In genomic region chr19:24025876-24026275, GRCm38 (mm10) we compare ENCODE assay signal across 28 mouse cellular contexts. TPM values are rescaled to one million over a fixed set of nuclear protein-coding genes. Genes with fewer than 3 reads are reported as not detected.
A peak's percentile ranks its signal among the peaks of the same experiment; 100 is the strongest.
DNase-seq lines count a peak whose midpoint lies in the region; TF ChIP-seq lines count a peak whose summit lies in the region.
"Had no signal": no experiment of that assay in that cellular context is flagged by ENCODE, and none has a peak within 500 bp of the region (broad histone marks: within the 10 kb centered on the region; RNA-seq: fewer than 3 reads in every experiment).

No protein-coding gene starts in this region.

- H3K36me3 ChIP-seq in kidney, adult 2 months (ENCODE audit: control insufficient read depth, insufficient read depth, low read length) = no peaks in the 10 kb centered on the region
- H3K36me3 ChIP-seq: forebrain, embryonic 12.5 days; hindbrain, embryonic 13.5 days; limb, embryonic 12.5 days; liver, embryonic 15.5 days; lung, embryonic 15.5 days; midbrain, embryonic 12.5 days; neural tube, embryonic 13.5 days had no signal

- no peaks in the 10 kb centered on the region for H3K27me3 ChIP-seq in kidney, adult 2 months (replicated peaks; ENCODE audit: control insufficient read depth, insufficient read depth, low read length)

- TF ChIP-seq POLR2A in kidney, adult 2 months (IDR thresholded peaks at IDR 0.05; ENCODE audit: low read depth, low read length) = no peak

- H3K4me1 ChIP-seq in kidney, adult 2 months (ENCODE audit: control insufficient read depth, insufficient read depth, low read length) = no peaks in the 10 kb centered on the region
- H3K4me1 ChIP-seq: liver, embryonic 15.5 days had no signal

- TF ChIP-seq CTCF in kidney, adult 2 months (conservative IDR thresholded peaks at IDR 0.05; ENCODE audit: insufficient read depth, insufficient read length, low read depth, low read length) = no peak

- WGBS in kidney, adult 2 months = 71% methylated on average over 5 of the region's 5 CpGs

- no peak overlapping the region for H3K27ac ChIP-seq in kidney, adult 2 months (ENCODE audit: insufficient read depth, low read depth, low read length)
- H3K27ac ChIP-seq: forebrain, embryonic 12.5 days; hindbrain, embryonic 13.5 days; layer of hippocampus, adult 2 months; left cerebral cortex, adult 2 months; limb, embryonic 12.5 days; liver, embryonic 15.5 days; lung, embryonic 15.5 days; midbrain, embryonic 12.5 days; neural tube, embryonic 13.5 days had no signal

- no peak overlapping the region for H3K4me3 ChIP-seq in kidney, adult 2 months (ENCODE audit: insufficient read depth, low read depth, low read length)
- H3K4me3 ChIP-seq: erythroblast, embryonic 14.5 days; forebrain, embryonic 12.5 days; hindbrain, embryonic 13.5 days; layer of hippocampus, adult 2 months; left cerebral cortex, adult 2 months; limb, embryonic 12.5 days; liver, embryonic 15.5 days; lung, embryonic 15.5 days; midbrain, embryonic 12.5 days; neural tube, embryonic 13.5 days had no signal

- DNase-seq in kidney, adult 2 months = peak; percentile 18
- no peak for DNase-seq in kidney, adult 11 months
- peak; percentile 81 for DNase-seq in Muller cell, postnatal 12 days (ENCODE audit: inconsistent ontology term)
- DNase-seq in brain, adult 2 months (ENCODE audit: low read depth, low spot score) = peak; percentile 21
- DNase-seq in retina, postnatal 1 day = peak; percentile 82
- DNase-seq in lung, postnatal 4 days = no peak
- DNase-seq in spleen, postnatal 4 days (ENCODE audit: low spot score in 2 of 2) = no peak
- DNase-seq: adrenal gland, postnatal 25 days; B cell, adult 2 months; cerebellum, adult 2 months; cerebellum, postnatal 14 days; forebrain, postnatal 0 days; heart, adult 18-20 months; heart, postnatal 4 days; kidney, adult 18-20 months; kidney, postnatal 36 days; thymus, postnatal 14 days had no signal

RNA-seq across cellular contexts. Expression of gene Fam189a2, which starts 4.9 kb away (rescaled TPM):
- 7.7 and 9.0 TPM in 2 replicates for polyA plus RNA-seq in kidney, adult 2 months (2012; rRNA removed)
- polyA plus RNA-seq: erythroblast, embryonic 14.5 days; inflammation-experienced regulatory T-cells, adult 6 months had no signal

Comparison
In these comparisons a context has a peak if more than half of its experiments do, and no peak if none do; other contexts are left out.
1. DNase-seq: peak in kidney, adult 2 months (single experiment), Muller cell, postnatal 12 days (single experiment), brain, adult 2 months (single experiment) and retina, postnatal 1 day (single experiment); none in kidney, adult 11 months (single experiment), lung, postnatal 4 days (0 of 2) and spleen, postnatal 4 days (0 of 2).